Mouse (Mus musculus) cerebellum, adult 9-11 months (tissue): ENCODE measurements at regions not wholly inside any gene's neighbourhood (a gene's known extent, or its start where the extent isn't known, plus 50 kb on each side); places are given as distances from the start of the nearest gene placed in this dataset.

Experiments
- DNase-seq: peaks from one replicate; pipeline ENCODE4 v3.0.0; 2022

- no peak for DNase-seq
Measured at GRCm38 (mm10) chr4:124149771-124150451, 232.1 kb upstream of the 4930535I16Rik start.

DNA sequence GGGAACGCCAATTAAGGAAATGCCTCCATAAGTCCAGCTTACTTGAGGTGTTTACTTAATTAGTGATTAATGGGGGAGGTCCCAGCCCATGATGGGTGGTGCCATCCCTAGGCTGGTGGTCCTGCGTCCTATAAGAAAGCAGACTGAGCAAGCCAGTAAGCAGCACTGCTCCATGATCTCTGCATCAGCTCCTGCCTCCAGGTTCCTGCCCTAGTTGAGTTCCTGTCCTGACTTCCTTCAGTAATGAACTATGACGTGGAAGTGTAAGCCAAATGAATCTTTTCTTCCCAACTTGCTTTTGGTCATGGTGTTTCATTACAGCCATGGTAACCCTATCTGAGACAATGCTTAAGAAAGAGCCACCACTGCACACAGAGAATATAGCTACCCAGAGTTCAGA, 231.2 kb upstream of the 4930535I16Rik start:
- DNase-seq = no peak

- no peak for DNase-seq
Measured at GRCm38 (mm10) chr4:124147276-124147675, 229.5 kb upstream of the 4930535I16Rik start.

DNA sequence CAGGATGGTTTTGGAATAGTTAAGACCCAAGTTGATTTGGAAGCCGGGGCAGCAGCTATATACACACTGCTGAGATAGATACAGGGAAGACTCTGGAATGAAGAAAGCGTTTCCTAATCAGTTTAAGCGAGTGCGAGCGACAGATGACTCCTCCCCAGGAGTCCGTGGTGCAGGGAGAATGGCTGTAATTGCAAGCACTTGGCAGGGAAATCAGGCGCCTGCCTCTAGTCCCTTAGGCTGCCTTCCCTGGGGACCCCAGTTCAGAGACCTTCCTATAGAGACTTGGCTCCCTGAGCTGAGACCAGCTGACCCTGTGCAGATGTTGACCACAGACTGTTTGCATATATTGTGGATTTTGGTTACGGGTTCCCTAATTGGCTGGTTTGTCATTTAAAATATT, 228.3 kb upstream of the 4930535I16Rik start:
- peak; percentile 28 for DNase-seq

DNA sequence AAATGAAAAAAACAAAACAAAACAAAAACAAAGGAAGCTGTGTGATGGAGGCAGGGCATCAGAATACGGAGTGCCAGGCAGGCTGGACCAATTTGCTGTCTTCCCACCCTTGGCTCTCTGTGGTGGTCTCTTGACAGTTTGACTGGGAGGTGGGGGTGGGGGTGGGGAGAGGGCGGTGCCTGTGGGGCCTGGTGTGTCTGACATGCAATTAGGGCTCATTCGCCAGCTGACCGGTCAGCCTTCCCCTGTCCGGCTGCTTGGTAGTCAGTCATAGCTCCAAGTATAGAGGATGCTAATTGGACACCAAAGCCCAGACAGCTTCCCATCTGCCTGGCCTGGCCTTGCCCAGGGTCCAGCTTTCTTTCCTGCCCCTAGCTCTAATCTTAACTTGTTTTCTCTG, 225.8 kb upstream of the 4930535I16Rik start:
- DNase-seq = no peak

DNA sequence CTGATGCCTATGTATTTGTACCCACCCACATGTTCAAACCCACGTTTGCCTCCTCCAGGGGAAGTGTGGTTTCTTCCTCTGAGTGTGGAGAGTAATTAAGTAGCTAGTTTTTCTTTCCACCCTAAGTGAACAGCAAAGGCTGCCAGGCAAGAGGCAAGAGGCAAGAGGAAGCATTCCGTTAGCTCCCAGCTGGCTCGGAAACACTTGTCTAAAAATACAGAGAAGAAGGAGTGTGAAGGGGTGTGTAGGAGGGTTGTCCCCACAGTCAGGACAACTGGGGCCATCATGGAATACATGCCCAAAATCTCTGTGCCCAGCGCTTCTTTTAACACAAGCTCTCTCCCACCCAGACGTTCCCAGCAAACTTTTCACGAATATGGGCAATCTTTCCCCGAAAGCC, 225.4 kb upstream of the 4930535I16Rik start:
- DNase-seq = no peak

GRCm38 (mm10) chr4:124142083-124142482, 224.3 kb upstream of the 4930535I16Rik start:
- peak; percentile 63 for DNase-seq

DNA sequence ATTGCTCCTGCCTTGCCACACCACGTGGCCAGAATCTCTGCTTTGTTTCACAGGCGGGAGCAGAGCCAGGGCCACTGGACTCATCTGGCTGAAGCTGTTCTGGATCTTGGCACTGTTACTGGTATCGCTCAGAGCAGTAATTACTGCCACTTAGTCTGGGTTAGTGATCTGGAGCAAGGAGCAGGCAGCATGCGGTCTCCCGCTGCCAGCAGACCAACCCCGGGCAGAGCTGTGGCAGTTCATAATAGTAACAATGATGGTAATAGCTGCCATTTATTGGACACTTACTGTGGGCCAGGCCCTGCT, 217.3 kb upstream of the 4930535I16Rik start:
- no peak for DNase-seq

- no peak for DNase-seq
Measured at GRCm38 (mm10) chr4:124134341-124135164, 216.7 kb upstream of the 4930535I16Rik start.

DNA sequence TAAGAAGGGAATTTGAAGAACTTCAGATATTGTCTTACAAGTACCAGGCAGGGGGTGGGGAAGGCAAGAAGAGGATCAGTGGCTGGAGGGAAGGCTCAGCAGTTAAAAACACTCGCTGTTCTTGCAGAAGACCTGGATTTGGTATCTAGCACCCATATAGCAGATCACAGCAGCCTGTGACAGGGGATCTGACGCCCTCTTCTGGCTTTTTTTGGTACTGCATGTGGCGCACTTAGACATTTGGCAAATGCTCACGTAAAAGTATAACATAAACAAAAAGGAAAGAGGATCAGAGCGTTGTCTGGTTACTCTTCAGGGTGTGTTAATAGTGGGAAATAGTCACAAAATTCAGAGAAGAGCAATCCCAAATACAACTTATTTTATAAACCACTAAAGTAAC, 213.1 kb upstream of the 4930535I16Rik start:
- no peak for DNase-seq

GRCm38 (mm10) chr4:124126258-124126657, 208.4 kb upstream of the 4930535I16Rik start:
- DNase-seq = no peak

GRCm38 (mm10) chr4:124120334-124120733, 202.5 kb upstream of the 4930535I16Rik start:
- no peak for DNase-seq

- DNase-seq = no peak
Measured at GRCm38 (mm10) chr4:124113856-124114345, 196.1 kb upstream of the 4930535I16Rik start.

DNA sequence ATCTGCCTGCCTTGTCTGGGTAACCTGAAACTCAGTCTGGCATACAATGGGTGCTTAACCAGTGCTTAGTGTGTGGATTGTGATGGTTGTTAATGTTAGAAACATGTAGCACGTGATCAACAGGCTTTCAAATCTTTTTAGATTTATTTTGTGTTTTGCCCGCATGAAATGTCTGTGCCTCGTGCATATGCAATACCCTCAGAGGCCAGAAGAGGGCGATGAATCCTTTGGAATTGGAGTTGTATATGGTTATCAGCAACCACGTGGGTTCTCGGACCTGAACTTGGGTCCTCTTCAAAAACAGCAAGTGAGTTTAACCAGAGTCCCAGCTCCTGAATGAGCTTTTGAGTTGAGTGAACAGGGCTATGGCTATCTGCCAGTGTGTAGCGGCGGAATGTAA, 192.9 kb upstream of the 4930535I16Rik start:
- no peak for DNase-seq

DNA sequence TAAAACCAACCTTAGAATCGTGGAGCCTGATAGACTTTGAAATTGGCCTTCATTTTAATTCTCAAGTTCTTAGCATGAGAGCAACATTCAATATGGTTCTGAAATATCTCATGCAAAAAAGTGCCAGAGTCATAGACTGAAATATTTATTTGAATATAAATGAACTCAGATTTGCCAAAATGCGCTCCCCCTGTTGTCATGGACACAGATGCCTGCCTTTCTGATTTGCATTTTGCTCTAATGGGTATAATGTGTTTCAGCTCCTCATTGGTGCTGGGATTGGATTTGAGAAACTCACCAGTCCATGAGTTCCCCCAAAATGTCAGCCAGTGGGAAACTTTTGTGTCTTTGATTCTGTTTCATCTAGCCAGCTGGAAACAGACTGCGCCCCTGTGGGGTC, 191.5 kb upstream of the 4930535I16Rik start:
- DNase-seq = no peak

- DNase-seq = no peak
Measured at GRCm38 (mm10) chr4:124102684-124103083, 184.9 kb upstream of the 4930535I16Rik start.

DNA sequence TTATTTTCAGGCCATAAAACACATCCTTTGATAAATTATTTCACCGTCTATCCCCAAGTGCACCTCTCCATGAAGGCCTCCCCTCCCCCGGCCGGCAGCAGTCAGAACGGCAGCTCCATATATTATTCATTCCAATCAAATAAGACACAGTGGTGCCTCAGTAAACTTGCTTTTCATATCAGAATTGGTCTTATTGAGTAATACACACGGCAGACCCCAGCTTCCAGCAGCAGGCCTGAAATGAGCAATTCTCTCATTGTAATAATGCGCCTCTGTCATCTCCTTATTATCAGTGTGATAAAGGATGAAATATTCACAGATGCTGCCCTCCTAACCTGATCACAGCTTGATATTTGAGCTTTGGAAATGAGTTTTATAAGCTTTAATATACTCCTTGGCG, 169.0 kb upstream of the 4930535I16Rik start:
- DNase-seq = no peak

DNA sequence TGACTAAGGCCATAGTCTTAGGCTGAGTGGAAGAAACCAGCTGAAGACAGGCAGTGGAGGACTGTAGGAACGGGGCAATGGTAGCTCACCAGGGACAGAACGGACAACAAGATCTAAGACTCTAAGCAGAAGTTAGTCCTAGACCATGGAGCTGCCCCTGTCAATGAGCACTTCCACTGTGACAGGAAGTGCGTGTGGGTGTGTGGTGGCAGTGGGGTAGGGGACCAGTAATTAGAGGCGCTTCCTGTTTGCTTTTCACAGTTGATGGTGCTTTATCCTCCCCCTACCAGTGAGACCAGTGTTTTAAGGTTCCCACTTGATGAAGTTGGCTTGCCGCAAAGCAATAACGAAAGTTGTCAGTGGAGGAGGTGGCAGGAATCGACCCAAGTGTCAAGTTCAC, 168.4 kb upstream of the 4930535I16Rik start:
- no peak for DNase-seq

- no peak for DNase-seq
Measured at GRCm38 (mm10) chr4:124079603-124080002, 161.8 kb upstream of the 4930535I16Rik start.

GRCm38 (mm10) chr4:124075551-124075950, 157.7 kb upstream of the 4930535I16Rik start:
- DNase-seq = no peak

- DNase-seq = no peak
Measured at GRCm38 (mm10) chr4:124073646-124074045, 155.8 kb upstream of the 4930535I16Rik start.

DNA sequence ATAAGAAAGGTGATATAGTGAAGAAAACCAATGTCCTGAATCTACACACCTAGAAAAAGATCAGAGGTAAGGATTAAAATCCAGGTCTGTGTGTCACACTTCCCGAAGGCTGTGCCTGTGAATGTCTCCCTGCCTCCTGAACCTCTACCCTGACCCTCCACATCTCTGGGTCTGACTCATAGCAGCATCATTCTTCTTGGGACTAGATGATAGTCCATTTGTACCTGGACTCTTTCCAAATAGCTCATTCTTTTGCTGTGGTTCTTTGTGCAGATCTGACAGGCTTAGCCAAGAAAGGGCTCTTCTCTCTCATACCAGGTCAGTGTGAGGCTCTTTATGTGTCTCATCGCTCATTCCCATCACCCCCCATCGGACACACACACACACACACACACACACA, 146.8 kb upstream of the 4930535I16Rik start:
- DNase-seq = no peak

- DNase-seq = no peak
Measured at GRCm38 (mm10) chr4:124063269-124064100, 145.7 kb upstream of the 4930535I16Rik start.
